8 mouse cellular contexts compared by ENCODE assay signal in genomic region chr6:60555590-60556235, GRCm38 (mm10).
DNase-seq lines count a peak whose midpoint lies in the region; ATAC-seq lines count a peak whose summit lies in the region.

No protein-coding gene starts in this region.

- H3K4me3 ChIP-seq in heart, embryonic 14.5 days (ENCODE audit: control insufficient read depth in 1 of 2, insufficient read depth in 1 of 2, low read depth in 1 of 2, low read length in 2 of 2) = no peak overlapping the region
- no peak overlapping the region for H3K4me3 ChIP-seq in heart, embryonic 11.5 days (ENCODE audit: low read depth, low read length)
- no peak overlapping the region for H3K4me3 ChIP-seq in neural tube, embryonic 14.5 days (ENCODE audit: low read depth, low read length)

- H3K27ac ChIP-seq in heart, embryonic 14.5 days (replicated peaks in 1 of 2; ENCODE audit: control insufficient read depth in 1 of 2, insufficient read depth in 1 of 2, low read depth in 2 of 2, low read length in 2 of 2) = no peak overlapping the region
- no peak overlapping the region for H3K27ac ChIP-seq in heart, embryonic 11.5 days (ENCODE audit: low read depth, low read length)
- H3K27ac ChIP-seq in neural tube, embryonic 14.5 days (ENCODE audit: low read depth, low read length) = no peak overlapping the region

- H3K9ac ChIP-seq in heart, embryonic 14.5 days (ENCODE audit: low read length) = no peak overlapping the region
- H3K9ac ChIP-seq in heart, embryonic 11.5 days (ENCODE audit: low read depth, low read length) = no peak overlapping the region
- no peak overlapping the region for H3K9ac ChIP-seq in neural tube, embryonic 14.5 days (replicated peaks; ENCODE audit: low read depth, low read length)

- no peaks in the 10 kb centered on the region for H3K27me3 ChIP-seq in heart, embryonic 14.5 days (ENCODE audit: control insufficient read depth, insufficient read depth, low read length)
- no peaks in the 10 kb centered on the region for H3K27me3 ChIP-seq in heart, embryonic 11.5 days (ENCODE audit: control insufficient read depth, insufficient read depth, low read length)
- no peaks in the 10 kb centered on the region for H3K27me3 ChIP-seq in neural tube, embryonic 14.5 days (ENCODE audit: control insufficient read depth, insufficient read depth, low read length)

- WGBS in heart, embryonic 14.5 days = 41% methylated on average over 9 of the region's 9 CpGs
- 42% methylated on average over 9 of the region's 9 CpGs for WGBS in heart, embryonic 11.5 days (ENCODE audit: insufficient replicate concordance)
- 49% methylated on average over 9 of the region's 9 CpGs for WGBS in neural tube, embryonic 14.5 days

- peaks cover 10% of the 10 kb centered on the region; the same call in 1 of the 2 replicates for H3K9me3 ChIP-seq in heart, embryonic 14.5 days (ENCODE audit: control insufficient read depth, low read length)
- peaks cover 4% of the 10 kb centered on the region; the same call in 1 of the 2 replicates for H3K9me3 ChIP-seq in heart, embryonic 11.5 days (replicated peaks; ENCODE audit: control insufficient read depth, low read length)
- H3K9me3 ChIP-seq in neural tube, embryonic 14.5 days (ENCODE audit: control insufficient read depth, low read length) = no peaks in the 10 kb centered on the region

- 0 out of 2 replicates have a peak overlapping the region, but pooled peaks have one; percentile 37 for H3K4me2 ChIP-seq in heart, embryonic 14.5 days (ENCODE audit: low read length)
- H3K4me2 ChIP-seq in heart, embryonic 11.5 days = no peak overlapping the region
- no peak overlapping the region for H3K4me2 ChIP-seq in neural tube, embryonic 14.5 days (ENCODE audit: low read depth, low read length)

- peak; percentile 16 for DNase-seq in brain, embryonic 18.5 days (ENCODE audit: low read depth, low spot score)
- DNase-seq in forelimb bud, embryonic 11.5 days (ENCODE audit: low read depth, low spot score) = peak; percentile 35
- peak; percentile 44 for DNase-seq in layer of hippocampus, adult 9-10 months (ENCODE audit: low spot score)

- no peak for ATAC-seq in heart, embryonic 14.5 days (ENCODE audit: insufficient number of reproducible peaks, insufficient read depth, low FRiP score, low read depth)
- ATAC-seq in heart, embryonic 11.5 days (replicated peaks; ENCODE audit: insufficient number of reproducible peaks, low FRiP score, low TSS enrichment) = no peak
- ATAC-seq in neural tube, embryonic 14.5 days (ENCODE audit: low read depth) = peak; percentile 72
- no peak for ATAC-seq in erythroid progenitor cell, adult 5-6 weeks (replicated peaks; ENCODE audit: low FRiP score, poor library complexity, severe bottlenecking)
- ATAC-seq in granulocyte monocyte progenitor cell, adult 5-6 weeks (replicated peaks; ENCODE audit: poor library complexity, severe bottlenecking) = no peak; the same call in 1 of the 2 replicates

- H3K4me1 ChIP-seq in heart, embryonic 14.5 days (ENCODE audit: control insufficient read depth in 2 of 2, insufficient read depth in 2 of 2, low read length in 2 of 2) = no peaks in the 10 kb centered on the region
- no peaks in the 10 kb centered on the region for H3K4me1 ChIP-seq in heart, embryonic 11.5 days (ENCODE audit: control insufficient read depth, insufficient read depth, low read length)
- no peaks in the 10 kb centered on the region for H3K4me1 ChIP-seq in neural tube, embryonic 14.5 days (ENCODE audit: control insufficient read depth, insufficient read depth, low read length)

- no peaks in the 10 kb centered on the region for H3K36me3 ChIP-seq in heart, embryonic 14.5 days (ENCODE audit: control insufficient read depth, insufficient read depth, low read length)
- no peaks in the 10 kb centered on the region for H3K36me3 ChIP-seq in heart, embryonic 11.5 days (ENCODE audit: control insufficient read depth, insufficient read depth, low read length)
- H3K36me3 ChIP-seq in neural tube, embryonic 14.5 days (ENCODE audit: control insufficient read depth, insufficient read depth, low read length) = no peaks in the 10 kb centered on the region
